ENCODE assay signal across 7 mouse cellular contexts in the genomic region with DNA sequence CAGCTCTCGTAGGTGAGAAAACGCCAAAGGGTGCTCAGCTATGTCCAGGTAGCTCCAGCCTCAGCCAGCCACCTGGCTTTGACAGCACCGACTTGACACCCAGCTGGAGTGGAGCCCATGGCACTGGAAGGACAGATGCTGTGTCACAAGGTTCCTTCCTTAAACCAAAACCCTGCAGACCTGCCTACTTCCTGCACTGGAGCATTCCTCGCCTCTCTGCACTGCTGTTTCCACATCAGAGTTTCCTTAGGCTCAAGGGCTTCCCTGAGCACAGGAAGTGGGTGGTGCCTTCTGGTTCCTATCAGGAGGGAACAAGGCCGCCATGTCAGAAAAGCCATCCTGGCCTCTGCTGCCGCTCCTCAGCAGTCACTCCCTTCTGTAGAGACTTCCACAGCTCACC. TPM values are rescaled to one million over a fixed set of nuclear protein-coding genes. Genes with fewer than 3 reads are reported as not detected.
DNase-seq lines count a peak whose midpoint lies in the region; ATAC-seq and TF ChIP-seq lines count a peak whose summit lies in the region.

No protein-coding gene starts in this region.

- no peaks in the 10 kb centered on the region for H3K9me3 ChIP-seq in heart, postnatal 0 days (replicated peaks; ENCODE audit: control insufficient read depth, low read length)
- no peaks in the 10 kb centered on the region for H3K9me3 ChIP-seq in liver, embryonic 16.5 days (replicated peaks; ENCODE audit: control insufficient read depth, low read length)

- no peaks in the 10 kb centered on the region for H3K27me3 ChIP-seq in heart, postnatal 0 days (ENCODE audit: control insufficient read depth, insufficient read depth, low read length)
- no peaks in the 10 kb centered on the region for H3K27me3 ChIP-seq in liver, embryonic 16.5 days (ENCODE audit: control insufficient read depth, insufficient read depth, low read depth, low read length)

- peak overlapping the region; percentile 72 for H3K27ac ChIP-seq in heart, postnatal 0 days (ENCODE audit: low read depth)
- no peak overlapping the region for H3K27ac ChIP-seq in liver, embryonic 16.5 days (ENCODE audit: low read length)

- no peak overlapping the region for H3K4me3 ChIP-seq in heart, postnatal 0 days (ENCODE audit: low read depth, low read length)
- H3K4me3 ChIP-seq in liver, embryonic 16.5 days (ENCODE audit: low read depth, low read length) = no peak overlapping the region

- 0 out of 2 replicates have a peak, but pooled peaks have one; percentile 45 for TF ChIP-seq EP300 in heart, postnatal 0 days (IDR thresholded peaks at IDR 0.05; ENCODE audit: low read depth)

- 45% methylated on average over 6 of the region's 6 CpGs for WGBS in heart, postnatal 0 days
- 27% methylated on average over 6 of the region's 6 CpGs for WGBS in liver, embryonic 16.5 days (ENCODE audit: insufficient replicate concordance)

- no peak for TF ChIP-seq CTCF in heart, postnatal 0 days (IDR thresholded peaks at IDR 0.05; ENCODE audit: low read depth)

- peaks cover 4% of the 10 kb centered on the region; the same call in 1 of the 2 replicates for H3K36me3 ChIP-seq in heart, postnatal 0 days (replicated peaks; ENCODE audit: control insufficient read depth, insufficient read depth, low read length)
- H3K36me3 ChIP-seq in liver, embryonic 16.5 days (ENCODE audit: control insufficient read depth, insufficient read depth) = no peaks in the 10 kb centered on the region

- no peak overlapping the region for H3K9ac ChIP-seq in heart, postnatal 0 days (replicated peaks; ENCODE audit: low read depth, low read length)
- H3K9ac ChIP-seq in liver, embryonic 16.5 days (ENCODE audit: low read depth, low read length) = no peak overlapping the region

- no peak overlapping the region for H3K4me2 ChIP-seq in heart, postnatal 0 days (ENCODE audit: low read depth, low read length)
- H3K4me2 ChIP-seq in liver, embryonic 16.5 days (ENCODE audit: low read depth, low read length) = no peak overlapping the region

- peaks cover 53% of the 10 kb centered on the region for H3K4me1 ChIP-seq in heart, postnatal 0 days (ENCODE audit: control insufficient read depth, insufficient read depth)
- H3K4me1 ChIP-seq in liver, embryonic 16.5 days (ENCODE audit: control insufficient read depth, low read depth, low read length) = no peaks in the 10 kb centered on the region; the same call in 1 of the 2 replicates

- peak; percentile 43 for DNase-seq in CD4-positive, CD25-positive, alpha-beta regulatory T cell, adult 2 months (ENCODE audit: low read depth, low spot score)
- DNase-seq in ZHBTc4 (ENCODE audit: low read depth, low spot score) = peak; percentile 61
- no peak for DNase-seq in heart, postnatal 0 days (ENCODE audit: low spot score)
- peak; percentile 18 to 33 for DNase-seq in thymus, postnatal 36 days
- DNase-seq in gastrocnemius, adult 18-20 months (ENCODE audit: low spot score) = no peak
- DNase-seq in gastrocnemius, postnatal 10 days = no peak

- ATAC-seq in heart, postnatal 0 days (ENCODE audit: insufficient read depth, low read depth) = peak; percentile 35; the same call in 1 of the 2 replicates
- peak; percentile 58 for ATAC-seq in liver, embryonic 16.5 days (ENCODE audit: low read depth)

RNA-seq across cellular contexts. Expression of a gene that starts 51.3 kb away (rescaled TPM):
- 65.8 and 66.1 TPM in 2 replicates for total RNA-seq in heart, postnatal 0 days (2014; rRNA removed; ENCODE audit: low replicate concordance)
- 12.3 and 13.6 TPM in 2 replicates for polyA plus RNA-seq in heart, postnatal 0 days (2015; fragmentation: Nextera tagmentation; extraction: Ambion mirVana)
- 0.83 and 1.1 TPM in 2 replicates for polyA plus RNA-seq in liver, embryonic 16.5 days (2015; fragmentation: Nextera tagmentation; extraction: Ambion mirVana)
- 1 to 10 TPM; 5.1 to 7.5 TPM for total RNA-seq in gastrocnemius, adult 18-20 months (2021)
- 10 to 100 TPM; 12.9 to 16.7 TPM for total RNA-seq in gastrocnemius, postnatal 10 days (2021)

Comparison
In these comparisons a context has a peak if more than half of its experiments do, and no peak if none do; other contexts are left out.
1. DNase-seq: peak in CD4-positive, CD25-positive, alpha-beta regulatory T cell, adult 2 months (single experiment), ZHBTc4 (single experiment) and thymus, postnatal 36 days (2 of 2); none in heart, postnatal 0 days (single experiment), gastrocnemius, adult 18-20 months (single experiment) and gastrocnemius, postnatal 10 days (single experiment).